Mouse (Mus musculus) embryonic fibroblast, embryonic 13.5 days (primary cell): ENCODE measurements around the gene Ppp1r3d.

Source experiments
- CTCF ChIP-seq: IDR thresholded peaks from 2 replicates; pipeline ENCODE4 v1.5.1; 2011; ENCODE audit warnings: mild to moderate bottlenecking, control low read depth, low read length, moderate library complexity, borderline replicate concordance; ENCODE audit not compliant: insufficient read depth
- POLR2A ChIP-seq: IDR thresholded peaks from 2 replicates; pipeline ENCODE4 v1.6.1; 2011; ENCODE audit warnings: low read depth, mild to moderate bottlenecking, control low read depth, low read length, moderate library complexity

- TF ChIP-seq CTCF (no peak), POLR2A (no peak)
These were observed 15.2 kb upstream of the Ppp1r3d start for GRCm38 (mm10) chr2:178429426-178429825.
